Mouse (Mus musculus) lung, embryonic 15.5 days (tissue): ENCODE results near the gene Rplp2. TPM values are rescaled to one million over a fixed set of nuclear protein-coding genes. Genes with fewer than 3 reads are reported as not detected.
A peak's percentile ranks its signal among the peaks of the same experiment; 100 is the strongest.

Experiments used
- ATAC-seq: fragments of 200-750 bp; cut with Nextera tagmentation; 2 replicates; pipeline ENCODE4 v1.8.0; 2017; ENCODE audit warnings: moderate number of reproducible peaks, borderline replicate concordance; ENCODE audit not compliant: low FRiP score, low TSS enrichment; ENCODE audit errors: extremely low read depth
- H3K27ac ChIP-seq: fragments of 300-500 bp; sonication (generic); 2 replicates; pipeline ENCODE4 v1.5.1; 2015; ENCODE audit warnings: moderate library complexity, mild to moderate bottlenecking, inconsistent platforms
- H3K27me3 ChIP-seq: fragments of 300-500 bp; sonication (generic); 2 replicates; pipeline ENCODE4 v1.6.1; 2015; ENCODE audit warnings: inconsistent platforms
- H3K36me3 ChIP-seq: fragments of 300-500 bp; sonication (generic); 2 replicates; pipeline ENCODE4 v1.6.1; 2015; ENCODE audit warnings: inconsistent platforms
- H3K4me1 ChIP-seq: fragments of 300-500 bp; sonication (generic); 2 replicates; pipeline ENCODE4 v1.6.1; 2015; ENCODE audit warnings: inconsistent platforms
- H3K4me2 ChIP-seq: fragments of 300-500 bp; sonication (generic); 2 replicates; pipeline ENCODE4 v1.6.1; 2015; ENCODE audit warnings: inconsistent platforms, mild to moderate bottlenecking, moderate library complexity
- H3K4me3 ChIP-seq: fragments of 300-500 bp; sonication (generic); 2 replicates; pipeline ENCODE4 v1.5.1; 2015; ENCODE audit warnings: mild to moderate bottlenecking, inconsistent platforms
- H3K9ac ChIP-seq: fragments of 300-500 bp; sonication (generic); 2 replicates; pipeline ENCODE4 v1.6.1; 2015; ENCODE audit warnings: inconsistent platforms
- H3K9me3 ChIP-seq: fragments of 300-500 bp; sonication (generic); 2 replicates; pipeline ENCODE4 v1.6.1; 2016; ENCODE audit warnings: inconsistent platforms
- WGBS: fragments of 180-500 bp; shearing (Covaris S2); methylation state at CpG from one replicate; pipeline ENCODE4 v1.1.7; 2015; 5-methylcytosine and 5-hydroxymethylcytosine counted together
- polyA plus RNA-seq: library from polyadenylated mRNA; unstranded; fragments of >200 nt; fragmentation: Nextera tagmentation; extraction: Ambion mirVana; gene quantifications from 2 replicates; pipeline ENCODE4 v1.2.1, GENCODE M21; 2015

Rplp2 gene
- polyA plus RNA-seq, 1 experiment from 2014 or later: 1,155 TPM

- Histone ChIP-seq H3K27ac (no peak overlapping the region), H3K4me3 (no peak overlapping the region), H3K9ac (no peak overlapping the region), H3K9me3 (no peaks in the 10 kb centered on the region), H3K27me3 (no peaks in the 10 kb centered on the region; the same call in 1 of the 2 replicates), H3K4me2 (no peak overlapping the region), H3K36me3 (peaks cover 32% of the 10 kb centered on the region), H3K4me1 (peaks cover 46% of the 10 kb centered on the region)
- no peak for ATAC-seq
- WGBS: 92% methylated on average over 10 of the region's 10 CpGs
Observed at GRCm38 (mm10) chr7:141470637-141470944, 23.4 kb downstream of the Rplp2 start.

GRCm38 (mm10) chr7:141471236-141471635 lies 24.1 kb downstream of the Rplp2 start:
- no peak for ATAC-seq
- 83% methylated on average over 1 of the region's 1 CpGs for WGBS
- Histone ChIP-seq H3K9me3 (no peaks in the 10 kb centered on the region), H3K9ac (no peak overlapping the region), H3K36me3 (peaks cover 32% of the 10 kb centered on the region), H3K4me3 (no peak overlapping the region), H3K27ac (no peak overlapping the region), H3K27me3 (no peaks in the 10 kb centered on the region), H3K4me2 (no peak overlapping the region), H3K4me1 (peaks cover 47% of the 10 kb centered on the region)

- ATAC-seq: no peak
- no peak overlapping the region for H3K9ac ChIP-seq
- H3K9me3 ChIP-seq: no peaks in the 10 kb centered on the region
- H3K4me1 ChIP-seq: peaks cover 46% of the 10 kb centered on the region
- H3K4me2 ChIP-seq: no peak overlapping the region
- H3K27me3 ChIP-seq: no peaks in the 10 kb centered on the region
- H3K36me3 ChIP-seq: peaks cover 32% of the 10 kb centered on the region
- no peak overlapping the region for H3K4me3 ChIP-seq
- no peak overlapping the region for H3K27ac ChIP-seq
- 74% methylated on average over 6 of the region's 6 CpGs for WGBS
Observed at GRCm38 (mm10) chr7:141472226-141472625, 25.1 kb downstream of the Rplp2 start.

GRCm38 (mm10) chr7:141472763-141473162 lies 25.6 kb downstream of the Rplp2 start:
- H3K27ac ChIP-seq: no peak overlapping the region
- H3K4me3 ChIP-seq: no peak overlapping the region
- no peaks in the 10 kb centered on the region for H3K9me3 ChIP-seq
- H3K36me3 ChIP-seq: peaks cover 32% of the 10 kb centered on the region
- no peak overlapping the region for H3K9ac ChIP-seq
- ATAC-seq: no peak
- 80% methylated on average over 6 of the region's 6 CpGs for WGBS
- H3K4me2 ChIP-seq: no peak overlapping the region
- H3K4me1 ChIP-seq: peaks cover 51% of the 10 kb centered on the region
- H3K27me3 ChIP-seq: no peaks in the 10 kb centered on the region

GRCm38 (mm10) chr7:141474160-141474559 lies 27.0 kb downstream of the Rplp2 start:
- H3K4me3 ChIP-seq: peak overlapping the region; percentile 82
- peaks cover 47% of the 10 kb centered on the region for H3K4me1 ChIP-seq
- no peaks in the 10 kb centered on the region for H3K27me3 ChIP-seq
- H3K4me2 ChIP-seq: peak overlapping the region; percentile 87
- H3K9me3 ChIP-seq: no peaks in the 10 kb centered on the region
- H3K36me3 ChIP-seq: peaks cover 32% of the 10 kb centered on the region
- H3K27ac ChIP-seq: no peak overlapping the region
- WGBS: 4% methylated on average over 5 of the region's 5 CpGs
- peak overlapping the region; percentile 80 for H3K9ac ChIP-seq
- no peak for ATAC-seq

GRCm38 (mm10) chr7:141475011-141475804 lies 28.0 kb downstream of the Rplp2 start, which contains the start of the genes Polr2l and Tspan4:
Gene Polr2l (minus strand): TSS chr7:141475132.
Gene Tspan4 (plus strand): TSS chr7:141475240.
- peak; percentile 66; the same call in 1 of the 2 replicates for ATAC-seq
- peaks cover 40% of the 10 kb centered on the region for H3K4me1 ChIP-seq
- under 1% methylated on average over 83 of the region's 87 CpGs for WGBS

GRCm38 (mm10) chr7:141475805-141476158 lies 28.6 kb downstream of the Rplp2 start:
- peak overlapping the region; percentile 87 for H3K4me2 ChIP-seq
- H3K27me3 ChIP-seq: no peaks in the 10 kb centered on the region
- peak overlapping the region; percentile 99 for H3K27ac ChIP-seq
- under 1% methylated on average over 12 of the region's 12 CpGs for WGBS
- H3K36me3 ChIP-seq: peaks cover 17% of the 10 kb centered on the region
- H3K4me3 ChIP-seq: peak overlapping the region; percentile 82
- peak overlapping the region; percentile 80 for H3K9ac ChIP-seq
- H3K4me1 ChIP-seq: peaks cover 44% of the 10 kb centered on the region
- no peaks in the 10 kb centered on the region for H3K9me3 ChIP-seq
- ATAC-seq: no peak

More at GRCm38 (mm10) chr7:141475011-141475804, 28.0 kb downstream of the Rplp2 start, which contains the start of the genes Polr2l and Tspan4:
- Histone ChIP-seq H3K4me2 (peak within 1 kb of the TSS; percentile 87), H3K9ac (peak within 1 kb of the TSS; percentile 80), H3K27me3 (no peaks in the 10 kb centered on the region), H3K36me3 (peaks cover 23% of the 10 kb centered on the region), H3K27ac (peak within 1 kb of the TSS; percentile 99), H3K9me3 (no peaks in the 10 kb centered on the region), H3K4me3 (peak within 1 kb of the TSS; percentile 82)

GRCm38 (mm10) chr7:141476226-141476980 lies 29.2 kb downstream of the Rplp2 start:
- H3K27ac ChIP-seq: peak overlapping the region; percentile 99
- peak overlapping the region; percentile 80 for H3K9ac ChIP-seq
- H3K4me3 ChIP-seq: peak overlapping the region; percentile 82
- peaks cover 11% of the 10 kb centered on the region for H3K36me3 ChIP-seq
- under 1% methylated on average over 17 of the region's 17 CpGs for whole genome bisulfite sequencing
- peaks cover 50% of the 10 kb centered on the region for H3K4me1 ChIP-seq
- H3K4me2 ChIP-seq: peak overlapping the region; percentile 87
- ATAC-seq: peak; percentile 81
- H3K27me3 ChIP-seq: no peaks in the 10 kb centered on the region
- no peaks in the 10 kb centered on the region for H3K9me3 ChIP-seq

- H3K36me3 ChIP-seq: peaks cover 7% of the 10 kb centered on the region
- ATAC-seq: peak; percentile 6
- H3K4me2 ChIP-seq: peak overlapping the region; percentile 87
- peak overlapping the region; percentile 99 for H3K27ac ChIP-seq
- H3K27me3 ChIP-seq: 0 out of 2 replicates have a peak, but pooled peaks cover 3% of the 10 kb centered on the region
- H3K9me3 ChIP-seq: no peaks in the 10 kb centered on the region
- WGBS: 1% methylated on average over 7 of the region's 7 CpGs
- H3K4me1 ChIP-seq: peaks cover 56% of the 10 kb centered on the region
- peak overlapping the region; percentile 80 for H3K9ac ChIP-seq
- peak overlapping the region; percentile 82 for H3K4me3 ChIP-seq
Observed at GRCm38 (mm10) chr7:141476981-141477370, 29.8 kb downstream of the Rplp2 start.

GRCm38 (mm10) chr7:141477578-141478269 lies 30.6 kb downstream of the Rplp2 start:
- Histone ChIP-seq H3K27me3 (peaks cover 9% of the 10 kb centered on the region; the same call in 1 of the 2 replicates), H3K4me1 (peaks cover 63% of the 10 kb centered on the region), H3K36me3 (peaks cover 1% of the 10 kb centered on the region), H3K27ac (peak overlapping the region; percentile 99), H3K9ac (peak overlapping the region; percentile 80), H3K4me2 (peak overlapping the region; percentile 87), H3K4me3 (no peak overlapping the region), H3K9me3 (no peaks in the 10 kb centered on the region)
- 18% methylated on average over 4 of the region's 4 CpGs for WGBS
- ATAC-seq: no peak

GRCm38 (mm10) chr7:141478270-141478748 lies 31.1 kb downstream of the Rplp2 start:
- H3K4me1 ChIP-seq: peaks cover 64% of the 10 kb centered on the region
- H3K9me3 ChIP-seq: no peaks in the 10 kb centered on the region
- H3K27me3 ChIP-seq: peaks cover 11% of the 10 kb centered on the region; the same call in 1 of the 2 replicates
- H3K4me3 ChIP-seq: no peak overlapping the region
- 37% methylated on average over 5 of the region's 5 CpGs for WGBS
- H3K9ac ChIP-seq: peak overlapping the region; percentile 9; the same call in 1 of the 2 replicates
- ATAC-seq: no peak
- no peaks in the 10 kb centered on the region for H3K36me3 ChIP-seq
- H3K4me2 ChIP-seq: peak overlapping the region; percentile 87
- peak overlapping the region; percentile 99 for H3K27ac ChIP-seq
